Mouse (Mus musculus): Measurements from ENCODE around the gene Ap1m2. TPM values are rescaled to one million over a fixed set of nuclear protein-coding genes. Genes with fewer than 3 reads are reported as not detected.
"Not testable (repeated sequence)": the region's sequence is repeated elsewhere in the genome, so short reads cannot be mapped to it uniquely, and the experiment has no call there.

The Ap1m2 gene
- polyA plus RNA-seq, 1 experiment from 2014 or later, result 2.5 TPM

DNA sequence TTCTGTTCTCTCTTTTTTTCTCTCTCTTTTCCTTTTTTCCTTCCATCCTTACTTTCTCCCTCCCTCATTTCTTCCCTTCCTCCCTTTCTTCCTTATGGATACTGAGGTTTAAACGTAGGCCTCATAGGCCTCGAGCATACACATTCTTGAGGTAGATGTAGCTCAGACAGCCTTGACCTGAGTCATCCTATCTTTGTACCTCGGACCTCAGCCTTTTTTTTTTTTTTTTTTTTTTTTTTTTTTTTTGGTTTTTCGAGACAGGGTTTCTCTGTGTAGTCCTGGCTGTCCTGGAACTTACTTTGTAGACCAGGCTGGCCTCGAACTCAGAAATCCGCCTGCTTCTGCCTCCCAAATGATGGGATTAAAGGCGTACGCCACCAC, 10.8 kb upstream of the Ap1m2 start:
- H3K27ac ChIP-seq (replicated peaks); H3K36me3 ChIP-seq; H3K27me3 ChIP-seq (replicated peaks); H3K4me2 ChIP-seq; H3K4me3 ChIP-seq (replicated peaks); H3K9me3 ChIP-seq (replicated peaks); H3K9ac ChIP-seq (replicated peaks); ATAC-seq (ENCODE audit: low FRiP score): not testable (repeated sequence)
- peaks cover 30% of the 10 kb centered on the region for H3K4me1 ChIP-seq
- 89% methylated on average over 8 of the region's 8 CpGs for WGBS

DNA sequence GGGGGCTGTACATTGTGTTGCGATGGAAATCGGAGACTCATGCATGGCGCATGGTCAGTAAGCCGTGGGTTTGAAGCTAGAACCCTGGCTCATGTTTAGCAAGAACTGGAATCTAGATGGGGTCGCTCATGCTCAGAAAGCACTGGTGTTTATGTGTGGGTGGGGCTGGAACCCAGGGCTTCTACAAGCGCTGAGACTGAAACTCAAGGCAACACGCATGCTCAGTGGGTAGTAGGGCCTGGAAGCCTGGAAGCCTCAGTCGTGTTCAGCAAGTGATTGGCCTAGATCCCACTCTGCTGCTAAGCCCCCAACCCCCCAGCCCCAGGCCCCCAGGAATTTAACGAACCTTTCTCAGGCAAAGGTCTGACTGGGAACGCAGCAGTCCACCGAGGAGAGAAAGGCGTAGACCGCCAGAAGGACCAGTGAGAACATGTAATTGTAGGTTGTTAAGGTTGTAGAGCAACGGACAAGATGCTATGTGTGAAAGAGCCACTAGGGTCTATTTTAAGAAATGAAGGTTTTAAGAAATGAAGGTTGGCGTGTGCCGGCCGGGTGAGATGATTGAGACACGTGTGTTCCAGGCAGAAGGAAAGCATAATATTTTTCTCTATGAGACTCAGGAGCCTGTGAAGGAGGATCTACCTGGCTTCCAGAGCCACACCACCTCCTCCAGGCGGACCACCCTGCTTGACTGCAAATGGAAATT, 10.2 kb upstream of the Ap1m2 start:
- Histone ChIP-seq H3K4me2 (peak overlapping the region; percentile 90), H3K36me3 (no peaks in the 10 kb centered on the region), H3K4me1 (peaks cover 30% of the 10 kb centered on the region), H3K9me3 (replicated peaks) (no peaks in the 10 kb centered on the region), H3K4me3 (replicated peaks) (peak overlapping the region; percentile 53; the same call in 1 of the 2 replicates), H3K27me3 (replicated peaks) (no peaks in the 10 kb centered on the region), H3K27ac (replicated peaks) (no peak overlapping the region), H3K9ac (replicated peaks) (0 out of 2 replicates have a peak overlapping the region, but pooled peaks have one; percentile 71)
- 77% methylated on average over 19 of the region's 19 CpGs for WGBS
- no peak for ATAC-seq (ENCODE audit: low FRiP score)

DNA sequence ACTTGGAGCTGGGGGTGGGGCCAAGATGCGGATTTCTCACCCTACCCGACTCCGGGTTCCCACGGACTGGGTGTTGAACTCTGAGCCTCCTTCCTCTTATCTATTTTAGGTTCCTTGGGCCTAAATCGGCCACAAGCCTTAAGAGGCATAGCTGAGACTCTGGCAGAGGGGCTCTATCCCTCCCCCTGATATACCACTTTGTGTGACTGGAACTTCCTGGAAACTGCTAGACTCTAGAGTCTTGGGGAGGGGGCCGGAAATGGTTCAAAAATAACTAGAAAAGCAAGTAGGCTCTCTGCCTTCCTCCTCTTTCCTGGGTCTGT, 9.3 kb upstream of the Ap1m2 start:
- no peaks in the 10 kb centered on the region for H3K36me3 ChIP-seq
- peak overlapping the region; percentile 71 for H3K9ac ChIP-seq (replicated peaks)
- peak overlapping the region; percentile 53 for H3K4me3 ChIP-seq (replicated peaks)
- WGBS, result 20% methylated on average over 6 of the region's 6 CpGs
- no peaks in the 10 kb centered on the region for H3K27me3 ChIP-seq (replicated peaks)
- no peak overlapping the region for H3K27ac ChIP-seq (replicated peaks)
- peak overlapping the region; percentile 90 for H3K4me2 ChIP-seq
- no peaks in the 10 kb centered on the region for H3K9me3 ChIP-seq (replicated peaks)
- peak; percentile 7; the same call in 1 of the 2 replicates for ATAC-seq (ENCODE audit: low FRiP score)
- peaks cover 30% of the 10 kb centered on the region for H3K4me1 ChIP-seq

DNA sequence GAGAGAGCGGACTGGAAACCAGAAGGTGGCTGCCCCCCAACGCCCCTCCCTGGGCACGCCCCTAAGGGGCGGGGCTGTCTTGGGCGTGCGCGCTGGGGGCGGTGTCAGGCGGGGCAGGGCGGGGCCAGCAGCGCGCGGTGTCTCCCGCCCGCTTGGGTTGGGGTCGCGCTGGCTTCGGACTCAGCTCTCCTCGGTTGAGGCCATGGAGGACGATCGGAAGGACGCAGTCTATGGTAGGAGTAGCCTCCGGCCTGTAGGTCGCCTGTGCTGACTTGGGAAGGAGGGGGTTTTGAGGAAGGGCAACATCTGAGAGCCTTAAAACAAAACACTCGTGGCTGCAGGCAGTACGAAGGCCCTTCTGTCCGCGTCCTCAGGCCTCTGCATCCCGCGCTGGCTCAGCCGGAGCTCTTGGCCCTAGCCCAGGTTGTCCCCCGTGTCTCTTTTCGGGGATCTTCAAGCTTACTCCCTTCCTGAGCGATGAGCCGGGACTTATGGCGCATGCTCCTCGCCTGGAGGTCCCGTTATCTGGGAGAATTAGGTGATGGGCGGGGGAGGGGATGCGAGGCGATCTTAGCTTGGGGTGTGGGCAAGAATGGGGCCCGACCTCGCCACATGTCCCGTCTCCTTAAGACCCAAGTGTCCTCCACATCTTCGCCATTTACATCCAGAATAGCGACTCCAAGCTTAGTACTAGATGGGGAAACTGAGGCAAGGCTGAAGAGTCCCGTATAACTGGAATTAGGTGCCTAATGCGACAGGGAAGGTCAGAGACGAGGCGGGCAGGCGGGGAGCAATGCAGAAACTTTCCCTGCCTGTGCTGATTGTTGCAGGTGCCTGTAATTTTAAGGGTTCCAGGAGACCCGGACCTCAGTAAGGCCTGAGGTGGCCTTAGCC, 8.7 kb upstream of the Ap1m2 start, which contains the start of gene Slc44a2:
Gene Slc44a2 (plus strand): TSS at position 80 of the 894 bp plus-strand sequence.
- ATAC-seq (ENCODE audit: low FRiP score), result peak; percentile 93
- peak within 1 kb of the TSS; percentile 53 for H3K4me3 ChIP-seq (replicated peaks)
- no peaks in the 10 kb centered on the region for H3K9me3 ChIP-seq (replicated peaks)
- H3K9ac ChIP-seq (replicated peaks), result peak within 1 kb of the TSS; percentile 71
- H3K4me2 ChIP-seq, result peak within 1 kb of the TSS; percentile 90
- no peaks in the 10 kb centered on the region for H3K36me3 ChIP-seq
- H3K27ac ChIP-seq (replicated peaks), result peak within 1 kb of the TSS; percentile 66
- peaks cover 30% of the 10 kb centered on the region for H3K4me1 ChIP-seq
- no peaks in the 10 kb centered on the region for H3K27me3 ChIP-seq (replicated peaks)
- WGBS, result under 1% methylated on average over 52 of the region's 52 CpGs

DNA sequence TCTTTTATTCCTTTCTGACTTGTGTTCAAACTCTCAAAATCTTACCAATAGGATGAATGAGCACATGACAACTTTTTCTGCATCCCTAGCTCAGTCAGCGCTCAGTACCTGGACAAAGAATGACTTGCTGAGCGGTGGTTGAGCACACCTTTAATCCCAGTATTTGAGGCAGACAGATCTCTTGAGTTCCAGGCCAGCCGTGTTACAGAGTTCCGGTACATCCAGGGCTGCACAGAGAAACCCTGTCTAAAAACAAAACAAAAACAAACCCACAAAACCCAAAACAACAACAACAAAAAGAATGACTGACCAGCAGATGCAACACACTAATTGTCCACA, 8.1 kb upstream of the Ap1m2 start:
- no peaks in the 10 kb centered on the region for H3K9me3 ChIP-seq (replicated peaks)
- no peaks in the 10 kb centered on the region for H3K36me3 ChIP-seq
- H3K4me1 ChIP-seq, result peaks cover 30% of the 10 kb centered on the region
- peak; percentile 51 for ATAC-seq (ENCODE audit: low FRiP score)
- WGBS, result 22% methylated on average over 4 of the region's 4 CpGs
- peak overlapping the region; percentile 71 for H3K9ac ChIP-seq (replicated peaks)
- H3K4me3 ChIP-seq (replicated peaks), result peak overlapping the region; percentile 53
- peak overlapping the region; percentile 66; the same call in 1 of the 2 replicates for H3K27ac ChIP-seq (replicated peaks)
- H3K4me2 ChIP-seq, result peak overlapping the region; percentile 90
- H3K27me3 ChIP-seq (replicated peaks), result no peaks in the 10 kb centered on the region

DNA sequence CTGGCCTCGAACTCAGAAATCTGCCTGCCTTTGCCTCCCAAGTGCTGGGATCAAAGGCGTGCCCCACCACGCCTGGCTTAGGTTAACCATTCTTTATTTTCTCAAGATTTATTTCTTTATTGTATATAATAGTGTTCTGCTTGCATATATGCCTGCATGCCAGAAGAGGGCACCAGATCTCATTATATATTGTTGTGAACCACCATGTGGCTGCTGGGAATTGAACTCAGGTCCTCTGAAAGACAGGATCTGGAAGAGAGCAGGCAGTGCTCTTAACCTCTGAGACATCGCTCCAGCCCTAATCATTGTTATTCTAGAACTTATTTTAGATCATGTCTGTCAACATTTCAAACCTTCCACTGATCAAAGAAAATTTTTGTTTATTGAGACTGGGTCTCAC, 7.4 kb upstream of the Ap1m2 start:
- no peaks in the 10 kb centered on the region for H3K9me3 ChIP-seq (replicated peaks)
- 94% methylated on average over 4 of the region's 4 CpGs for WGBS
- no peak overlapping the region for H3K4me2 ChIP-seq

DNA sequence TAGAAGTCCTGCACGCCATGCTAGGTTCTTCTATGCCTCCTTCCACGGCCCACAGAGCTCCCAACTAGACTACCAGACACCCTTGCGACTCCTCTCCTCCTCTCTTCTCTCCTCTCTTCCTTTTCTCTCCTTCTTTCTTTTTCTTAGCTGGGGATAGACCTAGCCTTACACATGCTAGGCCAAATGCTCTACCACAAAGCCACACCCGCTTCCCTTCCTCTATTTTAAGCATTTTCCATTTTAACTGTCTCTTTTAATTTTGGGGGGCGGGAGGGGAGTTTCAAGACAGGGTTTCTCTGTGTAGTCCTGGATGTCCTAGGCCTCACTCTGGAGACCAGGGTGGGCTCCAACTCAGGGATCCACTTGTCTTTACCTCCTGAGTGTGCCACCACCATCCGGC, 6.7 kb upstream of the Ap1m2 start:
- no peaks in the 10 kb centered on the region for H3K36me3 ChIP-seq
- no peak for ATAC-seq (ENCODE audit: low FRiP score)
- H3K27ac ChIP-seq (replicated peaks), result no peak overlapping the region
- H3K9me3 ChIP-seq (replicated peaks), result no peaks in the 10 kb centered on the region
- H3K27me3 ChIP-seq (replicated peaks), result no peaks in the 10 kb centered on the region
- WGBS, result 96% methylated on average over 6 of the region's 6 CpGs
- H3K4me2 ChIP-seq, result no peak overlapping the region
- H3K4me1 ChIP-seq, result peaks cover 30% of the 10 kb centered on the region
- no peak overlapping the region for H3K4me3 ChIP-seq (replicated peaks)
- H3K9ac ChIP-seq (replicated peaks), result no peak overlapping the region

More for the DNA sequence above, 7.4 kb upstream of the Ap1m2 start:
- no peak for ATAC-seq (ENCODE audit: low FRiP score)
- Histone ChIP-seq H3K27ac (replicated peaks) (no peak overlapping the region), H3K27me3 (replicated peaks) (no peaks in the 10 kb centered on the region), H3K4me3 (replicated peaks) (no peak overlapping the region), H3K9ac (replicated peaks) (no peak overlapping the region), H3K4me1 (peaks cover 30% of the 10 kb centered on the region), H3K36me3 (no peaks in the 10 kb centered on the region)

DNA sequence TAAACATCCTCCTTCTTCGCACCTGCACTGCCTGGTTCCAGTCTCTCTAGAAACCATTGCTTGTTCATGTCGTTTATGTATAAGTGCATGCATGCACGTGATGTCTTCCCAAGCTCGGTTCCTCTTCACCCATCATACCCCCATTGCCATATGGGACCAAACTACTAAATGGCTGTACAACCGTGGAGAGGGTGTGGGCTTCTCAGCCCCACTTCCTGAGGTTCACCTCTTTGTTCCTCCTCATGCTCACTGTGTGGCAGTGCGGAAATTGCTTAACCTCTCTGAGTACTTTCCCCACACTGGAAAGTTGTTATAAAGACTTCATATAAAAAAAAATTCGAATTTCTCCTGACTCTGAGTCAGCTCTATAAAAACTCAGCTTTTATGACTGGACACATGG, 4.6 kb upstream of the Ap1m2 start:
- peaks cover 10% of the 10 kb centered on the region for H3K27me3 ChIP-seq (replicated peaks)
- no peak overlapping the region for H3K4me2 ChIP-seq

DNA sequence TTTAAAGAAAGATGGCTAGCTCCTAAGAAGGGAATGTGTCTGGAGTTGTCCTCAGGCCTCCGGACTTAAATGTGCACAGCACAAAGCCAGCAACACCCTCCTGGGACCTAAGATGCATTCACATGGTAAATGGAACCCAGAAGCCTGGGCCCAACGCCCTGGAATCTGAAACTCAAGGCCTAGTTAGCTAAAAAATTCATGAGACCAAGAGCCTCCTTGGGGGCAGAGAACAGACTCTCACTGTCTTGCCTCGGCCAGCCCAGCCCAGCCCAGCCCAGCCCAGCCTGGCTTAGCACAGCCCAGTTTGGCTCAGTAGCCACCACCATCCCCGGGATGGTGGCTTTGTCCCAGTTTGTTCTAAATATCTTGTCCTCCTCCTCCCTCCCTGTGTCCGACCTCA, 3.3 kb upstream of the Ap1m2 start:
- no peak overlapping the region for H3K9ac ChIP-seq (replicated peaks)
- no peak for ATAC-seq (ENCODE audit: low FRiP score)

More for the DNA sequence above, 4.6 kb upstream of the Ap1m2 start:
- Histone ChIP-seq H3K36me3 (no peaks in the 10 kb centered on the region), H3K9me3 (replicated peaks) (no peaks in the 10 kb centered on the region), H3K27ac (replicated peaks) (no peak overlapping the region), H3K9ac (replicated peaks) (no peak overlapping the region), H3K4me1 (peaks cover 18% of the 10 kb centered on the region), H3K4me3 (replicated peaks) (no peak overlapping the region)
- ATAC-seq (ENCODE audit: low FRiP score), result no peak
- WGBS, result 77% methylated on average over 7 of the region's 7 CpGs

DNA sequence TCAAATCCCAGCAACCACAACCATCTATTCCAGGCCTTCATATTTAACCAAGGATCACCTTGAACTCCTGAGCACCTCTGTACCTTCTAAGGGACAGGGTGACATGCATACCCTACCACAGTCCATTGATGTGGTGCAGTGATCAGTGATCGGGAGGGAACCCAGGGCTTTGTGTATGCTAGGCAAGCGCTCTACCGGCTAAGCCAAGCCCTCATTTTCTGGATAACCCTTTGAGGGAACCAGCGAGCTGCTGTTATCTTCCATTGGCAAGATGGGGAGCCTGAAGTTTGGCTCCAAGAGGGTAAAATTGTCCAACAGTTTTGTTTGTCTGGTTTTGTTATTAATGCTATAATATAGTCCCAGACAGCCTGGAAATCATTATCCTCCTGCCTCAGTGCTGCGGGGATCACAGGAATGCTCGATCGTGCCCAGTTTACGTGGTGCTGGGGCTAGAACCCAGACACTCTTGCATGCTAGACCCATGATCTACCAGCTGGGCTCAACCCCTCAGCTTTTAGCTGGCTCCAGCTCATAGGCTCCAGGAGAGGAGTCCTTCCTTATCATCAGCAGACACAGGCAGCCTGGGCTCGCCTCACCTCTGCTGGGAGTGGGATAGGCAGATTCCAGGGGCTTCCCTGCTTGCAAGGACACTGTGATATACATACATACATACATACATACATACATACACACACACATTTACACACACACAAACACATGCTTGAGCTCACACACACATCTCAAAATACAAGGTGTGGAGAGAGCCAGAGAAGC, 2.4 kb upstream of the Ap1m2 start:
- H3K9me3 ChIP-seq (replicated peaks), result no peaks in the 10 kb centered on the region
- no peak overlapping the region for H3K9ac ChIP-seq (replicated peaks)
- no peak overlapping the region for H3K27ac ChIP-seq (replicated peaks)
- H3K4me3 ChIP-seq (replicated peaks), result no peak overlapping the region
- no peak overlapping the region for H3K4me2 ChIP-seq
- no peaks in the 10 kb centered on the region for H3K36me3 ChIP-seq
- peaks cover 15% of the 10 kb centered on the region for H3K27me3 ChIP-seq (replicated peaks)
- peaks cover 6% of the 10 kb centered on the region; the same call in 1 of the 2 replicates for H3K4me1 ChIP-seq
- no peak for ATAC-seq (ENCODE audit: low FRiP score)
- WGBS, result 95% methylated on average over 9 of the region's 9 CpGs

More for the DNA sequence above, 3.3 kb upstream of the Ap1m2 start:
- 60% methylated on average over 5 of the region's 5 CpGs for WGBS
- Histone ChIP-seq H3K36me3 (no peaks in the 10 kb centered on the region), H3K4me2 (no peak overlapping the region), H3K27ac (replicated peaks) (no peak overlapping the region), H3K9me3 (replicated peaks) (no peaks in the 10 kb centered on the region), H3K4me1 (peaks cover 11% of the 10 kb centered on the region; the same call in 1 of the 2 replicates), H3K27me3 (replicated peaks) (peaks cover 15% of the 10 kb centered on the region), H3K4me3 (replicated peaks) (no peak overlapping the region)

DNA sequence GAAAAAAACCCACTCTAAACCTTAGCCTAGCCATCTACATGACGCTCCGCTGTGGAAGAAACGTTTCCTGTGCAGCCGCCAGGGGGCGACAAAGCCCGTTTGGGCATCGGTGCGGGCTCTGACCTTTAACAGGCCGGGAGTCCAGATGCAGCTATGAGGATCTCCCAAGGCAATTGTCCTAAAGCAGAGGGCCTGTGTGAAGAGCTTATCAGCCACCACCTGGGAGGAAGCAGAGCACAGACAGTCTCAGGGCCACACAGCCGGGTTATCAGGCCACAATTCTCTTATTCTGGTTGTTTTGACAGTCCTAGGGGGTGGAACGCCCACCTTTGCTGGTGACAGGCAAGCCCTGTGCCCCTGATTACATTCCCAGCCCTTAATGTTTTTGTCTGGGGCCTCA, 1.3 kb upstream of the Ap1m2 start:
- H3K4me3 ChIP-seq (replicated peaks), result no peak overlapping the region
- no peak overlapping the region for H3K27ac ChIP-seq (replicated peaks)
- H3K9me3 ChIP-seq (replicated peaks), result no peaks in the 10 kb centered on the region
- no peak overlapping the region for H3K9ac ChIP-seq (replicated peaks)
- H3K4me2 ChIP-seq, result no peak overlapping the region
- WGBS, result 9% methylated on average over 11 of the region's 11 CpGs
- no peaks in the 10 kb centered on the region for H3K36me3 ChIP-seq
- peaks cover 15% of the 10 kb centered on the region for H3K27me3 ChIP-seq (replicated peaks)
- peaks cover 6% of the 10 kb centered on the region; the same call in 1 of the 2 replicates for H3K4me1 ChIP-seq
- peak; percentile 60; the same call in 1 of the 2 replicates for ATAC-seq (ENCODE audit: low FRiP score)

All from neural tube, embryonic 15.5 days (tissue).